Mouse (Mus musculus): ENCODE measurements around the gene Exoc4. TPM values are rescaled to one million over a fixed set of nuclear protein-coding genes. Genes with fewer than 3 reads are reported as not detected.

Gene Exoc4
- polyA plus RNA-seq, 1 experiment from 2014 or later: 9.5 TPM

GRCm38 (mm10) chr6:33755976-33756375, 507.1 kb downstream of the Exoc4 start:
- WGBS: 87% methylated on average over 5 of the region's 5 CpGs
- H3K4me1 ChIP-seq (replicated peaks; ENCODE audit: control insufficient read depth, insufficient read depth): no peaks in the 10 kb centered on the region
- no peaks in the 10 kb centered on the region for H3K36me3 ChIP-seq (ENCODE audit: control insufficient read depth, insufficient read depth, low read length)
- no peak overlapping the region for H3K4me3 ChIP-seq (ENCODE audit: low read depth, low read length)
- H3K9me3 ChIP-seq (ENCODE audit: control insufficient read depth, low read length): no peaks in the 10 kb centered on the region
- ATAC-seq (ENCODE audit: low FRiP score, low TSS enrichment) (no peak), DNase-seq (ENCODE audit: low spot score) (no peak)
- no peak overlapping the region for H3K4me2 ChIP-seq (replicated peaks; ENCODE audit: low read depth)
- TF ChIP-seq CTCF (IDR thresholded peaks at IDR 0.05; ENCODE audit: low read depth): no peak
- no peak for TF ChIP-seq EP300 (optimal IDR thresholded peaks at IDR 0.05)
- H3K27ac ChIP-seq (replicated peaks): no peak overlapping the region
- no peak overlapping the region for H3K9ac ChIP-seq (ENCODE audit: low read length)
- no peaks in the 10 kb centered on the region for H3K27me3 ChIP-seq (ENCODE audit: control insufficient read depth, insufficient read depth, low read length)

GRCm38 (mm10) chr6:33761557-33761956, 512.7 kb downstream of the Exoc4 start:
- no peak for ATAC-seq (ENCODE audit: low FRiP score, low TSS enrichment)
- no peak overlapping the region for H3K27ac ChIP-seq (replicated peaks)

GRCm38 (mm10) chr6:33763245-33763644, 514.4 kb downstream of the Exoc4 start:
- Histone ChIP-seq H3K27me3 (ENCODE audit: control insufficient read depth, insufficient read depth, low read length) (no peaks in the 10 kb centered on the region), H3K4me3 (ENCODE audit: low read depth, low read length) (no peak overlapping the region), H3K9me3 (ENCODE audit: control insufficient read depth, low read length) (no peaks in the 10 kb centered on the region), H3K4me1 (replicated peaks; ENCODE audit: control insufficient read depth, insufficient read depth) (no peaks in the 10 kb centered on the region), H3K9ac (ENCODE audit: low read length) (no peak overlapping the region), H3K36me3 (ENCODE audit: control insufficient read depth, insufficient read depth, low read length) (no peaks in the 10 kb centered on the region), H3K4me2 (replicated peaks; ENCODE audit: low read depth) (no peak overlapping the region), H3K27ac (replicated peaks) (no peak overlapping the region)
- ATAC-seq (ENCODE audit: low FRiP score, low TSS enrichment) (no peak), DNase-seq (ENCODE audit: low spot score) (no peak)
- 79% methylated on average over 4 of the region's 4 CpGs for WGBS
- no peak for TF ChIP-seq CTCF (IDR thresholded peaks at IDR 0.05; ENCODE audit: low read depth)
- no peak for TF ChIP-seq EP300 (optimal IDR thresholded peaks at IDR 0.05)

More at GRCm38 (mm10) chr6:33761557-33761956, 512.7 kb downstream of the Exoc4 start:
- Histone ChIP-seq H3K4me1 (replicated peaks; ENCODE audit: control insufficient read depth, insufficient read depth) (no peaks in the 10 kb centered on the region), H3K9me3 (ENCODE audit: control insufficient read depth, low read length) (no peaks in the 10 kb centered on the region), H3K4me3 (ENCODE audit: low read depth, low read length) (no peak overlapping the region), H3K27me3 (ENCODE audit: control insufficient read depth, insufficient read depth, low read length) (no peaks in the 10 kb centered on the region), H3K9ac (ENCODE audit: low read length) (no peak overlapping the region), H3K36me3 (ENCODE audit: control insufficient read depth, insufficient read depth, low read length) (no peaks in the 10 kb centered on the region), H3K4me2 (replicated peaks; ENCODE audit: low read depth) (no peak overlapping the region)
- TF ChIP-seq CTCF (IDR thresholded peaks at IDR 0.05; ENCODE audit: low read depth) (no peak), EP300 (optimal IDR thresholded peaks at IDR 0.05) (no peak)
- DNase-seq (ENCODE audit: low spot score): no peak

GRCm38 (mm10) chr6:33763970-33764369, 515.1 kb downstream of the Exoc4 start:
- Histone ChIP-seq H3K4me3 (ENCODE audit: low read depth, low read length) (no peak overlapping the region), H3K27me3 (ENCODE audit: control insufficient read depth, insufficient read depth, low read length) (no peaks in the 10 kb centered on the region), H3K4me1 (replicated peaks; ENCODE audit: control insufficient read depth, insufficient read depth) (no peaks in the 10 kb centered on the region), H3K27ac (replicated peaks) (no peak overlapping the region), H3K9me3 (ENCODE audit: control insufficient read depth, low read length) (no peaks in the 10 kb centered on the region), H3K4me2 (replicated peaks; ENCODE audit: low read depth) (no peak overlapping the region), H3K9ac (ENCODE audit: low read length) (no peak overlapping the region), H3K36me3 (ENCODE audit: control insufficient read depth, insufficient read depth, low read length) (no peaks in the 10 kb centered on the region)
- ATAC-seq (ENCODE audit: low FRiP score, low TSS enrichment): no peak
- TF ChIP-seq EP300 (optimal IDR thresholded peaks at IDR 0.05) (no peak), CTCF (IDR thresholded peaks at IDR 0.05; ENCODE audit: low read depth) (no peak)
- no peak for DNase-seq (ENCODE audit: low spot score)
- WGBS: 42% methylated on average over 3 of the region's 3 CpGs

- DNase-seq (ENCODE audit: low spot score): no peak
- no peak overlapping the region for H3K4me2 ChIP-seq (replicated peaks; ENCODE audit: low read depth)
- H3K27me3 ChIP-seq (ENCODE audit: control insufficient read depth, insufficient read depth, low read length): no peaks in the 10 kb centered on the region
- H3K27ac ChIP-seq (replicated peaks): no peak overlapping the region
- H3K9me3 ChIP-seq (ENCODE audit: control insufficient read depth, low read length): no peaks in the 10 kb centered on the region
- no peaks in the 10 kb centered on the region for H3K4me1 ChIP-seq (replicated peaks; ENCODE audit: control insufficient read depth, insufficient read depth)
- no peak overlapping the region for H3K9ac ChIP-seq (ENCODE audit: low read length)
- no peak overlapping the region for H3K4me3 ChIP-seq (ENCODE audit: low read depth, low read length)
- no peaks in the 10 kb centered on the region for H3K36me3 ChIP-seq (ENCODE audit: control insufficient read depth, insufficient read depth, low read length)
- 57% methylated on average over 3 of the region's 3 CpGs for WGBS
- no peak for ATAC-seq (ENCODE audit: low FRiP score, low TSS enrichment)
- TF ChIP-seq EP300 (optimal IDR thresholded peaks at IDR 0.05) (no peak), CTCF (IDR thresholded peaks at IDR 0.05; ENCODE audit: low read depth) (no peak)
Observed at GRCm38 (mm10) chr6:33769251-33769650, 520.4 kb downstream of the Exoc4 start.

GRCm38 (mm10) chr6:33770021-33770420, 521.1 kb downstream of the Exoc4 start:
- no peak overlapping the region for H3K27ac ChIP-seq (replicated peaks)
- no peak overlapping the region for H3K9ac ChIP-seq (ENCODE audit: low read length)
- no peak for TF ChIP-seq EP300 (optimal IDR thresholded peaks at IDR 0.05)
- TF ChIP-seq CTCF (IDR thresholded peaks at IDR 0.05; ENCODE audit: low read depth): no peak
- ATAC-seq (ENCODE audit: low FRiP score, low TSS enrichment): no peak
- H3K9me3 ChIP-seq (ENCODE audit: control insufficient read depth, low read length): no peaks in the 10 kb centered on the region
- H3K27me3 ChIP-seq (ENCODE audit: control insufficient read depth, insufficient read depth, low read length): no peaks in the 10 kb centered on the region
- H3K4me1 ChIP-seq (replicated peaks; ENCODE audit: control insufficient read depth, insufficient read depth): no peaks in the 10 kb centered on the region
- no peak for DNase-seq (ENCODE audit: low spot score)
- H3K36me3 ChIP-seq (ENCODE audit: control insufficient read depth, insufficient read depth, low read length): no peaks in the 10 kb centered on the region
- no peak overlapping the region for H3K4me2 ChIP-seq (replicated peaks; ENCODE audit: low read depth)
- H3K4me3 ChIP-seq (ENCODE audit: low read depth, low read length): no peak overlapping the region
- 81% methylated on average over 2 of the region's 2 CpGs for WGBS
